Mouse (Mus musculus) urinary bladder, postnatal 36 days (tissue): ENCODE measurements around the gene Ssxa1.
"Not testable (repeated sequence)": the region's sequence is repeated elsewhere in the genome, so short reads cannot be mapped to it uniquely, and the experiment has no call there.

Experiments used
- DNase-seq, 2 experiments: peaks; one replicate each; pipeline ENCODE4 v3.0.0; 2022; ENCODE audit warnings: low spot score in 2 of 2, mixed read lengths in 1 of 2

The Ssxa1 gene

DNA sequence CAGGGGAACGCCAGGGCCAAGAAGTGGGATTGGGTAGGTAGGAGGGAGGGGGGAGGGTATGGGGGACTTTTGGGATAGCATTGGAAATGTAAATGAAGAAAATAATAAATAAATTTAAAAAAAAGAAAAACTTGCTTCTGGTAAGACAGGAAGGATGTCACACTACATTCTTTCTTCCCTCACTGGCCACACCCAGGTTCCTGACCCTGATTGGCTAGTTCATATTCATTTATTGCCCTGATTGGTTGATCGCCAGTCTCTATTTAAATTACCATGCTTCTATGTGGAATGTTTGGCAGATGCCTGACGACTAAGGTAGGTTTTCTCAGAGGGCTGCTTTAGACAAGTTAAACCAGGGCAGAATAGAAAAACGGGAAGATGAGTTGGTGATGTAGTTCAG is at the start of gene Ssxa1:
Gene Ssxa1 (plus strand): TSS at position 301 of the 400 bp plus-strand sequence.
- no peak for DNase-seq

GRCm38 (mm10) chrX:21068106-21068505 is 47.5 kb upstream of the Ssxa1 start, which contains the start of gene Spaca5:
Gene Spaca5 (plus strand): TSS chrX:21068406.
- no peak for DNase-seq

DNA sequence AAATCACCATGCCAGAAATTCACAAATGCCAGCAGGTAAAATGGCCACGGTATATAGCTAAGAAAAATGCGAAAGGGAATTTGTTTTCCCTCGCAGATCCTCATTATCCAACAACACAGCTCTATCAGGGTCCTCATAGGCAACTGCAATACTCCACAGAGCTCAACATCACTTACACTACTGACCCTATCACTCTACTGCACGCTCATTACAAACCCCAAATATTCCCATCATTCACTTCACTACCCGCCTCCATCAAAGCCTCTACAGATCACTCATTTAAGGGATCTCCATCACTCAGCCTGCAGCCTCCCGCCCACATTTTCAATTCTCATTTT is 27.0 kb upstream of the Ssxa1 start:
- DNase-seq = no peak

- DNase-seq = peak; percentile 20 to 57
Measured at GRCm38 (mm10) chrX:21088983-21089866, 26.4 kb upstream of the Ssxa1 start, which contains the start of gene Zfp300. Gene Zfp300 (minus strand): TSS chrX:21089527.

GRCm38 (mm10) chrX:21089867-21090239 is 25.8 kb upstream of the Ssxa1 start:
- DNase-seq = no peak

DNA sequence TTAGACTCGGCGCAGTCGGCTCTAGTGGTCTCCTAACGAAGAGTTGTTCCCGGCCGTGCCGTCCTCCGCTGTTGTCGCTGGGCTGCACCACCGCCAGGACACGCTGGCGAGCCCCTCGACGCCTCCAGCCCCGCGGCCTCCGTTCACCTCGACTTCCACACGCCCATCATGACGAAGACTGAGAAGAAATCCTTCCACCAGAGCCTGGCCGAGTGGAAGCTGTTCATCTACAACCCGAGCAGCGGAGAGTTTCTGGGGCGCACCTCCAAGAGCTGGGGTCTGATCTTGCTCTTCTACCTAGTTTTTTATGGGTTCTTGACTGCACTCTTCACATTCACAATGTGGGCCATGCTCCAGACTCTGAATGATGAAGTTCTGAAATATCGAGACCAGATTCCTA is 31.1 kb downstream of the Ssxa1 start:
- not testable (repeated sequence) for DNase-seq
